Mouse (Mus musculus) heart, embryonic 16.5 days (tissue): ENCODE results near the gene Ehd4. TPM values are rescaled to one million over a fixed set of nuclear protein-coding genes. Genes with fewer than 3 reads are reported as not detected.
A peak's percentile ranks its signal among the peaks of the same experiment; 100 is the strongest.

Experiments used
- ATAC-seq: fragments of 200-750 bp; cut with Nextera tagmentation; replicated peaks from 2 replicates; pipeline ENCODE4 v1.8.0; 2017; ENCODE audit warnings: moderate number of reproducible peaks; ENCODE audit not compliant: insufficient read depth, low FRiP score; ENCODE audit errors: extremely low read depth
- H3K27ac ChIP-seq: fragments of 300-500 bp; sonication (generic); 2 replicates; pipeline ENCODE4 v1.5.1; 2014; ENCODE audit warnings: mild to moderate bottlenecking, low read length, control low read depth, moderate library complexity
- H3K27me3 ChIP-seq: fragments of 300-500 bp; sonication (generic); 2 replicates; pipeline ENCODE4 v1.6.1; 2014; ENCODE audit warnings: low read length, mixed read lengths; ENCODE audit not compliant: control insufficient read depth, insufficient read depth
- H3K36me3 ChIP-seq: fragments of 300-500 bp; sonication (generic); 2 replicates; pipeline ENCODE4 v1.6.1; 2014; ENCODE audit not compliant: control insufficient read depth, insufficient read depth
- H3K4me1 ChIP-seq: fragments of 300-500 bp; sonication (generic); 2 replicates; pipeline ENCODE4 v1.6.1; 2014; ENCODE audit warnings: low read length, mixed read lengths; ENCODE audit not compliant: control insufficient read depth, insufficient read depth
- H3K4me2 ChIP-seq: fragments of 300-500 bp; sonication (generic); 2 replicates; pipeline ENCODE4 v1.6.1; 2014; ENCODE audit warnings: low read depth, mild to moderate bottlenecking, control low read depth, low read length
- H3K4me3 ChIP-seq: fragments of 300-500 bp; sonication (generic); 2 replicates; pipeline ENCODE4 v1.5.1; 2014; ENCODE audit warnings: mild to moderate bottlenecking, control low read depth, low read length
- H3K9ac ChIP-seq: fragments of 300-500 bp; sonication (generic); 2 replicates; pipeline ENCODE4 v1.6.1; 2014; ENCODE audit warnings: low read length, control low read depth
- H3K9me3 ChIP-seq: fragments of 300-500 bp; sonication (generic); replicated peaks from 2 replicates; pipeline ENCODE4 v1.6.1; 2016; ENCODE audit warnings: low read length; ENCODE audit not compliant: control insufficient read depth
- WGBS: fragments of 180-500 bp; shearing (Covaris S2); extraction: QIAGEN DNeasy Blood & Tissue Kit; methylation state at CpG from one replicate; pipeline ENCODE4 v1.1.7; 2014; 5-methylcytosine and 5-hydroxymethylcytosine counted together
- polyA plus RNA-seq: library from polyadenylated mRNA; unstranded; fragments of >200 nt; fragmentation: Nextera tagmentation; extraction: Ambion mirVana; gene quantifications from 2 replicates; pipeline ENCODE4 v1.2.1, GENCODE M21; 2015

Ehd4 gene
- polyA plus RNA-seq, 1 experiment from 2014 or later: 163 TPM

- H3K9ac ChIP-seq: no peak overlapping the region
These were observed 3.8 kb downstream of the Ehd4 start for GRCm38 (mm10) chr2:120150571-120150970.

GRCm38 (mm10) chr2:120149634-120150033 is 4.8 kb downstream of the Ehd4 start:
- peaks cover 43% of the 10 kb centered on the region for H3K4me1 ChIP-seq
- H3K36me3 ChIP-seq: peaks cover 8% of the 10 kb centered on the region; the same call in 1 of the 2 replicates
- no peak overlapping the region for H3K4me2 ChIP-seq
- H3K4me3 ChIP-seq: no peak overlapping the region
- H3K9me3 ChIP-seq: no peaks in the 10 kb centered on the region
- no peak for ATAC-seq
- no peaks in the 10 kb centered on the region for H3K27me3 ChIP-seq
- 0 out of 2 replicates have a peak overlapping the region, but pooled peaks have one; percentile 18 for H3K27ac ChIP-seq
- H3K9ac ChIP-seq: no peak overlapping the region
- 77% methylated on average over 7 of the region's 7 CpGs for WGBS

More at GRCm38 (mm10) chr2:120150571-120150970, 3.8 kb downstream of the Ehd4 start:
- H3K27me3 ChIP-seq: no peaks in the 10 kb centered on the region
- peaks cover 8% of the 10 kb centered on the region; the same call in 1 of the 2 replicates for H3K36me3 ChIP-seq
- no peak overlapping the region for H3K4me3 ChIP-seq
- no peaks in the 10 kb centered on the region for H3K9me3 ChIP-seq
- H3K4me2 ChIP-seq: no peak overlapping the region
- no peak for ATAC-seq
- peak overlapping the region; percentile 25; the same call in 1 of the 2 replicates for H3K27ac ChIP-seq
- peaks cover 48% of the 10 kb centered on the region for H3K4me1 ChIP-seq
- 71% methylated on average over 3 of the region's 3 CpGs for WGBS

- Histone ChIP-seq H3K4me1 (peaks cover 41% of the 10 kb centered on the region), H3K4me2 (peak overlapping the region; percentile 45), H3K27me3 (no peaks in the 10 kb centered on the region), H3K9ac (peak overlapping the region; percentile 31; the same call in 1 of the 2 replicates), H3K9me3 (no peaks in the 10 kb centered on the region), H3K36me3 (peaks cover 11% of the 10 kb centered on the region; the same call in 1 of the 2 replicates), H3K4me3 (0 out of 2 replicates have a peak overlapping the region, but pooled peaks have one; percentile 12), H3K27ac (peak overlapping the region; percentile 95)
- peak; percentile 90 for ATAC-seq
- WGBS: 30% methylated on average over 3 of the region's 3 CpGs
These were observed 6.4 kb downstream of the Ehd4 start for GRCm38 (mm10) chr2:120147999-120148398.

GRCm38 (mm10) chr2:120147364-120147763 is 7.0 kb downstream of the Ehd4 start:
- Histone ChIP-seq H3K4me3 (no peak overlapping the region), H3K27ac (peak overlapping the region; percentile 95), H3K4me1 (peaks cover 34% of the 10 kb centered on the region), H3K4me2 (peak overlapping the region; percentile 45), H3K36me3 (peaks cover 11% of the 10 kb centered on the region; the same call in 1 of the 2 replicates), H3K27me3 (no peaks in the 10 kb centered on the region), H3K9ac (0 out of 2 replicates have a peak overlapping the region, but pooled peaks have one; percentile 5), H3K9me3 (no peaks in the 10 kb centered on the region)
- ATAC-seq: no peak
- 15% methylated on average over 2 of the region's 2 CpGs for WGBS

GRCm38 (mm10) chr2:120146543-120146942 is 7.9 kb downstream of the Ehd4 start:
- no peak overlapping the region for H3K9ac ChIP-seq
- no peaks in the 10 kb centered on the region for H3K27me3 ChIP-seq
- no peak overlapping the region for H3K4me2 ChIP-seq
- no peaks in the 10 kb centered on the region for H3K9me3 ChIP-seq
- H3K36me3 ChIP-seq: peaks cover 14% of the 10 kb centered on the region; the same call in 1 of the 2 replicates
- 38% methylated on average over 2 of the region's 2 CpGs for WGBS
- no peak for ATAC-seq
- H3K27ac ChIP-seq: peak overlapping the region; percentile 95
- H3K4me3 ChIP-seq: no peak overlapping the region
- H3K4me1 ChIP-seq: peaks cover 31% of the 10 kb centered on the region

- Histone ChIP-seq H3K9me3 (no peaks in the 10 kb centered on the region), H3K36me3 (peaks cover 6% of the 10 kb centered on the region; the same call in 1 of the 2 replicates), H3K27me3 (no peaks in the 10 kb centered on the region), H3K4me1 (peaks cover 40% of the 10 kb centered on the region), H3K9ac (no peak overlapping the region), H3K4me2 (no peak overlapping the region), H3K27ac (no peak overlapping the region), H3K4me3 (no peak overlapping the region)
- WGBS: 62% methylated on average over 4 of the region's 4 CpGs
- no peak for ATAC-seq
These were observed 10.0 kb downstream of the Ehd4 start for GRCm38 (mm10) chr2:120144390-120144789.

- H3K9ac ChIP-seq: no peak overlapping the region
- peaks cover 36% of the 10 kb centered on the region for H3K4me1 ChIP-seq
- WGBS: 79% methylated on average over 5 of the region's 5 CpGs
- no peak overlapping the region for H3K27ac ChIP-seq
- H3K4me2 ChIP-seq: no peak overlapping the region
- no peak for ATAC-seq
- H3K36me3 ChIP-seq: peaks cover 6% of the 10 kb centered on the region; the same call in 1 of the 2 replicates
- no peak overlapping the region for H3K4me3 ChIP-seq
- no peaks in the 10 kb centered on the region for H3K27me3 ChIP-seq
- H3K9me3 ChIP-seq: no peaks in the 10 kb centered on the region
These were observed 12.1 kb downstream of the Ehd4 start for GRCm38 (mm10) chr2:120142336-120142735.

GRCm38 (mm10) chr2:120141671-120142070 is 12.7 kb downstream of the Ehd4 start:
- ATAC-seq: no peak
- Histone ChIP-seq H3K4me1 (peaks cover 32% of the 10 kb centered on the region), H3K27ac (no peak overlapping the region), H3K9ac (no peak overlapping the region), H3K4me3 (no peak overlapping the region), H3K27me3 (no peaks in the 10 kb centered on the region), H3K4me2 (no peak overlapping the region), H3K36me3 (peaks cover 6% of the 10 kb centered on the region; the same call in 1 of the 2 replicates), H3K9me3 (no peaks in the 10 kb centered on the region)
- 80% methylated on average over 1 of the region's 1 CpGs for WGBS

GRCm38 (mm10) chr2:120140326-120140725 is 14.1 kb downstream of the Ehd4 start:
- peaks cover 29% of the 10 kb centered on the region for H3K4me1 ChIP-seq
- peak overlapping the region; percentile 74 for H3K27ac ChIP-seq
- no peak overlapping the region for H3K4me3 ChIP-seq
- ATAC-seq: peak; percentile 37
- H3K4me2 ChIP-seq: peak overlapping the region; percentile 27
- H3K9me3 ChIP-seq: no peaks in the 10 kb centered on the region
- peak overlapping the region; percentile 38; the same call in 1 of the 2 replicates for H3K9ac ChIP-seq
- H3K27me3 ChIP-seq: no peaks in the 10 kb centered on the region
- 28% methylated on average over 5 of the region's 5 CpGs for WGBS
- H3K36me3 ChIP-seq: peaks cover 9% of the 10 kb centered on the region
